In the genomic region with DNA sequence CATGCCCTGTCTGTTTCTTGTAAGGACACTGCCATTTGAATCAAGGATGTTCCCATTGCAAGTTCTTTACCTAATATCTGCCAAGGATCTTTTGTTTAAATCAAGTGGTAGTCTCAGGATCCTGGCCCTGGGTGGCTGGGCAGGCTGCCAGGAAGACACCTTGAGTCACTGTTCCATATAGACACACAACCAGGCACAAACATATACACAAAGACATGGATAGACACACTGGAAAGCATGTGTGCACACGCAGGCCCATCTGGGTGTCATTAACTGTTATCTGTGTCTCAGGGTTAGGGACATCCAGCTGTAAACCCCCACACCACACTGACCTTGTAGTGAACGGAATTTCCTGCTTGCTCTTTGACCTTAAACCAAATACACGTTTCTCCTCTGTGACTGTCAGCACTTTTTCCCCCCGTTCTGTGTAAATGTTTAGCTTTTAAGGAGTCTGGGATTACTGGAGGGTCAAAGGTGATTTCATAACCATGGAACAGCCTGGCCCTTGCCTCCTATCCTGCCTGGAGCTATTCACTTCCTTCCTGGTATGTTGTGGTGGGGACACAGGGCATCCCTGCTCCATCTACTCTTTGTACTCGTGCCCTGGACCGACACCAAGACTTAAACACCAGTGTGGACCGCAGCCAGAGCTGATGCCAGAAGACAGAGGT, we compare ENCODE assay signal across 9 mouse cellular contexts. TPM values are rescaled to one million over a fixed set of nuclear protein-coding genes. Genes with fewer than 3 reads are reported as not detected.
DNase-seq lines count a peak whose midpoint lies in the region; ATAC-seq lines count a peak whose summit lies in the region.
"Had no signal": no experiment of that assay in that cellular context is flagged by ENCODE, and none has a peak within 500 bp of the region (broad histone marks: within the 10 kb centered on the region; RNA-seq: fewer than 3 reads in every experiment).

No protein-coding gene starts in this region.

- peak; percentile 54 for DNase-seq in embryo, embryonic 9.5 days (ENCODE audit: extremely low spot score)
- DNase-seq in kidney, postnatal 4 days: peak; percentile 35 to 64
- DNase-seq in cerebellum, adult 8-10 months: no peak
- DNase-seq in midbrain, embryonic 10.5 days (ENCODE audit: low spot score): no peak
- DNase-seq in MN1 (ENCODE audit: low spot score): no peak

- no peak overlapping the region for H3K4me3 ChIP-seq in intestine, embryonic 15.5 days (replicated peaks)
- no peak overlapping the region for H3K4me3 ChIP-seq in lung, embryonic 16.5 days (ENCODE audit: low read length)
- no peak overlapping the region for H3K4me3 ChIP-seq in midbrain, embryonic 10.5 days
- H3K4me3 ChIP-seq: midbrain, embryonic 12.5 days had no signal

- 13% methylated on average over 7 of the region's 7 CpGs for WGBS in intestine, embryonic 15.5 days
- 18% methylated on average over 7 of the region's 7 CpGs for WGBS in lung, embryonic 16.5 days
- WGBS in midbrain, embryonic 10.5 days: 71% methylated on average over 7 of the region's 7 CpGs

- H3K27ac ChIP-seq in intestine, embryonic 15.5 days: peak overlapping the region; percentile 69
- peak overlapping the region; percentile 0; the same call in 1 of the 2 replicates for H3K27ac ChIP-seq in lung, embryonic 16.5 days (ENCODE audit: low read length)
- H3K27ac ChIP-seq in midbrain, embryonic 10.5 days (replicated peaks): no peak overlapping the region
- H3K27ac ChIP-seq: midbrain, embryonic 12.5 days had no signal

- H3K4me1 ChIP-seq in intestine, embryonic 15.5 days (replicated peaks): peaks cover 34% of the 10 kb centered on the region
- H3K4me1 ChIP-seq in lung, embryonic 16.5 days (replicated peaks; ENCODE audit: control insufficient read depth, insufficient read depth, low read length): peaks cover 12% of the 10 kb centered on the region
- H3K4me1 ChIP-seq in midbrain, embryonic 10.5 days: peaks cover 14% of the 10 kb centered on the region

- H3K4me2 ChIP-seq in intestine, embryonic 15.5 days (replicated peaks): no peak overlapping the region
- no peak overlapping the region for H3K4me2 ChIP-seq in lung, embryonic 16.5 days (ENCODE audit: low read depth, low read length)
- H3K4me2 ChIP-seq: midbrain, embryonic 12.5 days had no signal

- ATAC-seq in intestine, embryonic 15.5 days: peak; percentile 88
- peak; percentile 66 for ATAC-seq in lung, embryonic 16.5 days (ENCODE audit: low read depth)
- no peak for ATAC-seq in erythroblast, adult 5-6 weeks (replicated peaks; ENCODE audit: low FRiP score, poor library complexity, severe bottlenecking)

- no peak overlapping the region for H3K9ac ChIP-seq in intestine, embryonic 15.5 days
- H3K9ac ChIP-seq in lung, embryonic 16.5 days (ENCODE audit: low read length): no peak overlapping the region
- H3K9ac ChIP-seq: midbrain, embryonic 12.5 days had no signal

- no peaks in the 10 kb centered on the region for H3K9me3 ChIP-seq in intestine, embryonic 15.5 days
- no peaks in the 10 kb centered on the region for H3K9me3 ChIP-seq in lung, embryonic 16.5 days (ENCODE audit: control insufficient read depth, low read length)
- H3K9me3 ChIP-seq in midbrain, embryonic 10.5 days (replicated peaks): no peaks in the 10 kb centered on the region
- H3K9me3 ChIP-seq: midbrain, embryonic 12.5 days had no signal

- no peaks in the 10 kb centered on the region for H3K27me3 ChIP-seq in intestine, embryonic 15.5 days (replicated peaks)
- no peaks in the 10 kb centered on the region for H3K27me3 ChIP-seq in lung, embryonic 16.5 days (ENCODE audit: control insufficient read depth, insufficient read depth, low read depth, low read length)
- H3K27me3 ChIP-seq in midbrain, embryonic 10.5 days (ENCODE audit: low read depth, poor library complexity, severe bottlenecking): no peaks in the 10 kb centered on the region
- H3K27me3 ChIP-seq: midbrain, embryonic 12.5 days had no signal

- peaks cover 16% of the 10 kb centered on the region; the same call in 1 of the 2 replicates for H3K36me3 ChIP-seq in intestine, embryonic 15.5 days
- H3K36me3 ChIP-seq in lung, embryonic 16.5 days (ENCODE audit: control insufficient read depth, insufficient read depth, low read length): no peaks in the 10 kb centered on the region; the same call in 1 of the 2 replicates
- peaks cover 5% of the 10 kb centered on the region; the same call in 1 of the 2 replicates for H3K36me3 ChIP-seq in midbrain, embryonic 10.5 days

RNA-seq across cellular contexts. Expression of a gene that starts 59.2 kb away (rescaled TPM):
- polyA plus RNA-seq in intestine, embryonic 15.5 days (2015; fragmentation: Nextera tagmentation; extraction: Ambion mirVana): 52.0 and 55.3 TPM in 2 replicates
- polyA plus RNA-seq in lung, embryonic 16.5 days (2015; fragmentation: Nextera tagmentation; extraction: Ambion mirVana): 29.5 and 31.5 TPM in 2 replicates
- polyA plus RNA-seq in midbrain, embryonic 10.5 days (2016; fragmentation: Nextera tagmentation; extraction: Ambion mirVana): 12.1 and 21.1 TPM in 2 replicates
- total RNA-seq in erythroblast, adult 5-6 weeks (2015; ENCODE audit: low replicate concordance): not detected in 2 replicates
- not detected in 2 replicates for total RNA-seq in erythroblast, adult 5-6 weeks (2017; ENCODE audit: low replicate concordance)

Comparison
In these comparisons a context has a peak if more than half of its experiments do, and no peak if none do; other contexts are left out.
1. DNase-seq: peak in embryo, embryonic 9.5 days (single experiment) and kidney, postnatal 4 days (2 of 2); none in cerebellum, adult 8-10 months (single experiment), midbrain, embryonic 10.5 days (single experiment) and MN1 (single experiment).